Mouse (Mus musculus) right cerebral cortex, postnatal 10 days (tissue): ENCODE measurements at regions not wholly inside any gene's neighbourhood (a gene's known extent, or its start where the extent isn't known, plus 50 kb on each side); places are given as distances from the start of the nearest gene placed in this dataset.

Experiments used
- DNase-seq, 2 experiments: peaks; one replicate each; pipeline ENCODE4 v3.0.0; 2021; ENCODE audit warnings: low spot score in 2 of 2

DNA sequence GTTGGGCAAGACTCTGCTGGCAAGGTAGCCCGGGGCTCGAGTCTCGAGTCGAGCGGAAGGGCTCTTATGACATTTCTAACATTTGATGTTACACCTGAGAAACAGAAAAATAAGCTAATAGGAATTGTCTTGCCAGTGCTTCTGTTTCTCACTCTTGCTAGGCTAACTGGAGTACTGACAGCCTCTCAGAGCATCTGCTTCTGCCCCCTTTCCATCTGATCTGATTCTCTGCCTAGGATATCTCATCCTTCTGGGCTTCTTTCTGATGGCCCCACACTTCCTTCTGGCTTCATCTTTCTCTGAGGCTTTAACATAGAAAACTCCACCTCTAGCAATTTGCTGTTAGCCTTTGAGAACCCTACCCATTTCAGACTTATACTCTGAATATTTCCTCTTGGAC, 95.0 kb upstream of the Arhgef9 start:
- DNase-seq: no peak

DNA sequence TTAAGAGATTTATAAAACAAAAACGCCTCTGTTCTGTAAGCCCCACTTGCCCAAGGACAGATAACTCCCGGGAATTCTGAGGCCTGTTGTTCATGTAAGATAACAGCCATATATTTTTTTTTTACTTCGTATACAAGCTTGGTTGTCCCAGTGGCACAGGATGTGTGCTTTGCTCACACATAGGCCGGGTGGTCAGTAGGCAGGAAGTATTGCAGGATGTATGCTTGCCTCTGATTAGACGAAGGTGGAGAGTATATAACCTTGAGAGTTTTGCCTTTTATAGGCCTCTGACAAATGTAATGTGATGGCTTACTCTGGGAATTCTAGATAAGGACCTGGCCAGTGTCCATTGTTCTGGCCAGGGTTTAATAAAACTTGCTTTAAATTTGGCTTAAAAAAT, 85.4 kb upstream of the Arhgef9 start:
- DNase-seq: no peak

DNA sequence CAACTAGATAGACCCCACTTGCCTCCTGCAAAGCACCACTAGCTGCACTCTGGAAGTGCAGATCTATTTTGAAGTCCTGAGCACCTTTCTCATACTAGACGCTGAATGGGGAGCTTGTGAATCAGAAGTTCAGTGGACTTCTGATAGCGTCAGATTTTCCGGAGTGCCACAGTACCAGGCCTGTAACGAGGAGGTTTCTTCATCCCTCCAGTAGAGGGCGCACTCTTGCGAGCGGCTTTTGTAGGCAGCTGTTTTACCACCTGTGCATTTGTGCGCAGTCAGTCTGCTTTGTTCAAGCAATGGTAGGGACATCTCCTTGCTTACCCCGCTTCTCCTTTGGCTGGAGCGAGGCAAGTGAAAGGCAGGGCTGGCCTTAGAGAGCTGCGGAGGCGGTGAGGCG, 56.9 kb upstream of the Arhgef9 start:
- DNase-seq: peak in 1 of 2 experiments; percentile 20
